Mouse (Mus musculus): ENCODE measurements at regions not wholly inside any gene's neighbourhood (a gene's known extent, or its start where the extent isn't known, plus 50 kb on each side); places are given as distances from the start of the nearest gene placed in this dataset.

DNA sequence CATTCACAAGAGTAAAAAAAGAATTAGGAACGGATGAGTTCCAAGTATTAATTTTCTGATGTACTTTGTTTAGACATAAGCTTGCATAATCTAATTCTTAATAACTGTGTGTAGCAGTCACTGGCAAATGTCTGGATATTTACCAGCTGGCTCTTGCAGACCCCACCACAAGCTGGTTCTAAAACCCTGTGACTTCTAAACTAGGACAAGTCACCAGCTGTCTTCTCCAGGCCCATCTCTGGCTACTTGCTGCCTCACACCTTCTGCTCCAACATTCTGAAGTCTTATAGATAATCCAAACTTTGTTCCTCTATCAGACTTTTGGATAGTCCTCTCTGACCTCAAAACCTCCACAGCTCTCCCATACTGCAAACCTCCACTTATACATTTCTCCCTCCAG, 189.9 kb upstream of the Rhobtb1 start:
- no peak for DNase-seq (ENCODE audit: low read depth)
- TF ChIP-seq POLR2A (IDR thresholded peaks at IDR 0.05; ENCODE audit: borderline replicate concordance, extremely low read depth, insufficient read depth, insufficient read length, poor library complexity, severe bottlenecking) (no peak), CTCF (IDR thresholded peaks at IDR 0.05; ENCODE audit: borderline replicate concordance, extremely low read depth, insufficient read depth, insufficient read length) (no peak)

DNA sequence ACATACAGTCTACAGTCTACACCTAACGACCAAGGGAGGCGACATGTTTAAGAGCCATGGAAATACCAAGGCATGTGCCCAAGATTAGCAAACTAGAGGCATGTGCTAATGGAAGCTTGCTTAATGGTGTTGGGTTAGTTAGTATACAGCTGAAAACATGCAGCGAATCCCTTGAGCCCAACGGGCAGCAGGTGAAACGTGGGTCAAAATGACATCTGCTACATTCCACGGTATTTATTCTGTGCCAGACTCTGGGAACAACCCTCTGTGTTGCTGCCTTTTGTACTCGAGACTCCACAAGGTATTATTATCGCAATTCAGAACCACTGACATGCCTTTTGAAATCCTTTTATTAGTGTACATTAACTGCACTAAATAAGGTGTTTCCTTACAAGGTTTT, 188.1 kb upstream of the Rhobtb1 start:
- DNase-seq (ENCODE audit: low read depth) = no peak
- TF ChIP-seq CTCF (IDR thresholded peaks at IDR 0.05; ENCODE audit: borderline replicate concordance, extremely low read depth, insufficient read depth, insufficient read length) (no peak), POLR2A (IDR thresholded peaks at IDR 0.05; ENCODE audit: borderline replicate concordance, extremely low read depth, insufficient read depth, insufficient read length, poor library complexity, severe bottlenecking) (no peak)

DNA sequence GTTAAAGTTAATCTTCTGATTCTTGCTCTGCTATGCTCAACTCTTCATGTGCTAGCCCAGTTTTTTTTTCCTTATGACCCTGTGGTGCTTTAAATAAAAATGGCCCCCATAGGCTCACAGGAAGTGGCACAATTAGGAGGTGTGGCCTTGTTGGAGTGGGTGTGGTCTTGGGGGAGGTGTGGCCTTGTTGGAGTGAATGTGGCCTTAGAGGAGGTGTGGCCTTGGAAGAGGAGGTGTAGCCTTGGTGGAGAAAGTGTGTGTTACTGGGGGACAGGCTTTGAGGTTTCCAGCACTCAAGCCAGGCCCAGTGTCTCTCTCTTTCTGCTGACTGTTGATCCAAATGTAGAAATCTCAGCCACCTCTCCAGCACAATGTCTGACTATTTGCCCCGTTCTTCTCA, 186.0 kb upstream of the Rhobtb1 start:
- DNase-seq (ENCODE audit: low read depth) = no peak
- no peak for TF ChIP-seq CTCF (IDR thresholded peaks at IDR 0.05; ENCODE audit: borderline replicate concordance, extremely low read depth, insufficient read depth, insufficient read length)
- TF ChIP-seq POLR2A (IDR thresholded peaks at IDR 0.05; ENCODE audit: borderline replicate concordance, extremely low read depth, insufficient read depth, insufficient read length, poor library complexity, severe bottlenecking) = no peak

DNA sequence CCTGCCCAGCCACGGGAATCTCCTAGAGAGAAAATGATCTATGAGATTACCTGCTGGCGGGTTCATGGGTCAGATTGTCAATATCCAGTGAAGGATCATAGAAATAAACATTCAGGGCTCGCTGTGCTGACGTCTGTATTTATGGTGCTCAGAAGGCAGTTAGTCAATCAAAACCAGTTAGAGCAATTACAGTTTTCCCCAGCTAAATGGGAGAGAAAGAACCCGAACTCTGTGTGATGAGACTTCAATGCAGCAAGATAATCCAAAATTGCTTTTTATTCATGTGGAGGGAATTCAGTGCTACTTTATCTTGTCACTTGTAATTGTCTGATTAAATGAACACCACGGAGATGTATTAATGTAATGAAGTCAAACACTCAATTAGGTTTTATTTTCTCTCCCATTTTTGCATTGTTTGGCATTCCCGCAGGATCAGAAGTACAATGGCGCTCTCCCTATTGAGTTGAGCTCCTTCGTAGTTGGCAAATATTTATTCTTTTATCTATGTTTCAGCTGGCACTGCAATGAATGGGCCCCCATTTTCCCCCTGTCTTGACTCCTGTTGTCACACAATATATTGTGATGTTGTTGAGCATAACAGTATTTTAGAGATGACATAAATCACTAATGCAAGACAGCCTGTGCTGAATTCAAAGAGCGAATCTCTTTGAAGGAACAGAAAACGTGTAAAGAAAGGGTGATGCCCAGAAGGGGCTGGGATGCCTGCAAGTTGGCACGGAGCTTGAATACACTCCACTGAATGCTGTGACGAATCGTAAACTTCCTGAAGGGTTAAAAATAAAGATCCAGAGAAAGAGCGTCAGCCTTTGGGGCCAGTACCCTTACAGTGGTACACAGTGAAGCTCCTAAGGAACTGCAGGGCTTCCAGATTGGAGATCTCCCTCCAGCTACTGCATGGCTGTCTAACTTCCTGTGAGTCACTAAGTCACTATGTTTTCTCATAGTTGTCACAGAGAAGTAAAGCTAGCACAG, 183.0 kb upstream of the Rhobtb1 start:
- no peak for TF ChIP-seq POLR2A (IDR thresholded peaks at IDR 0.05; ENCODE audit: borderline replicate concordance, extremely low read depth, insufficient read depth, insufficient read length, poor library complexity, severe bottlenecking)
- TF ChIP-seq CTCF (IDR thresholded peaks at IDR 0.05; ENCODE audit: borderline replicate concordance, extremely low read depth, insufficient read depth, insufficient read length) = no peak
- DNase-seq (ENCODE audit: low read depth) = peak; percentile 69

DNA sequence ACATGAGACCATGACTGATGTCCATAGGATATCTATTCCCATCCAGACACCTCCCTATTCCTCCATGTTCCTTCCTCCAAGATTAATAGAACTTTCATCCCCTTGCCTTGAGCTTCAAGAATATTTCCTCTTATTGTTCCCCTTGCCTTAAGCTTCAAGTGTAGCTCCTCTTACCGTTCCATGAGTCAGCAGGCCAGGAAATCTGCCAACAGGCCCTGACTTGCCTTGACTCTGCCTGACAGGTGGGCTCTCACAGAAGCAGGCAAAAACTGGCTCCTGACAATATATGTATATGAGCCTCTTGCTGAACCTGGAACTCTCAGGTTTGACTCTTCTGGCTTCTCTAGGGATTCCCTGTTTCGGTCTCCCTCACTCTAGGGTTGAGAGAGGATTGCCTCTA, 180.7 kb upstream of the Rhobtb1 start:
- no peak for TF ChIP-seq CTCF (IDR thresholded peaks at IDR 0.05; ENCODE audit: borderline replicate concordance, extremely low read depth, insufficient read depth, insufficient read length)
- no peak for DNase-seq (ENCODE audit: low read depth)

DNA sequence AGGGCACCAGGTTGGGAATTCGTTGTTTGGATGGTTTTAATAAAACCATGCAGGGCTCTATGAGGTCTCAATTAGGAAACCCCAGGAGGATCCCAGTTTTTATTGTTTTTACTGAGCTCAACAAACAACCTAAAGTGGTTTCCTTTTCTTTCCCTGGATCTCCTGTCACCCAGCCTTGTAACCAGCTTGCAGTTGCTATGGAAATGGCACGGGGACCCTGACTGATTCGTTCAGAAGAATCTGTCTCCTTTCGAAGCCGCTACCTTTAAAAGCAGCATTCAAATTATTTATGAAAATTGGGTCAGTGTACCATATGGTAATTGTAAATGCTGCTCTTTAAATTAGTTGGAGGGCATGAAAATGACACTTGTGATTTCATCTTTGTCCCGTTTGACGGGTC, 176.5 kb upstream of the Rhobtb1 start:
- DNase-seq (ENCODE audit: low read depth) = peak; percentile 69
- TF ChIP-seq POLR2A (IDR thresholded peaks at IDR 0.05; ENCODE audit: borderline replicate concordance, extremely low read depth, insufficient read depth, insufficient read length, poor library complexity, severe bottlenecking) (no peak), CTCF (IDR thresholded peaks at IDR 0.05; ENCODE audit: borderline replicate concordance, extremely low read depth, insufficient read depth, insufficient read length) (no peak)

DNA sequence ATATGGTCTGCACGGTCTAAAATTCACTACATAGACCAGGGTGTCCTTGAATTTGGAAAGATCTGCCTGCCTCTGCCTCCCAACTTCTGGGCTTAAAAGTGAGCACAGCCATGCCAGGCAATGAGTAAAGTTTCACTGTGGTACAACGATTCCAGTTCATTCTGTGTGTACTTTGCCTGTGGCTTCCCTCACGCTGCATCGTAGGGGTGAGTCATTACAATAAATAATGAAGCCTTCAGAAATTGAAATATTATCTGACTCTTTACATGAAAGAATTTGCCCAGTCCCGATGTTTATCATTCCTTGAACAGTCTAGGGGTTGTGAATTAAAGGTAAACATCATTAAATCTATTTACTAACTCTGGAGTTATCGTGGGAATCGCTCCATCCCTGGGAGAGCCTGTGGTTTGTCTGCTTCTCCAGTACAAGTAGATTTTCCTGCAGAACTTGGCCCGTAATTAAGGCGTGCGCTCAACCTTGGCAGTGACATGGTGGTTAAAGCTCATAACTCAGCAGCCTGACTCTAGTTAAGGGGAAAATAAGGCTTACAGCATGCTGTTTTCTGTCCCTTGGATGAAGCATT, 174.7 kb upstream of the Rhobtb1 start:
- peak; percentile 27 for DNase-seq (ENCODE audit: low read depth)
- TF ChIP-seq POLR2A (IDR thresholded peaks at IDR 0.05; ENCODE audit: borderline replicate concordance, extremely low read depth, insufficient read depth, insufficient read length, poor library complexity, severe bottlenecking) (no peak), CTCF (IDR thresholded peaks at IDR 0.05; ENCODE audit: borderline replicate concordance, extremely low read depth, insufficient read depth, insufficient read length) (no peak)

DNA sequence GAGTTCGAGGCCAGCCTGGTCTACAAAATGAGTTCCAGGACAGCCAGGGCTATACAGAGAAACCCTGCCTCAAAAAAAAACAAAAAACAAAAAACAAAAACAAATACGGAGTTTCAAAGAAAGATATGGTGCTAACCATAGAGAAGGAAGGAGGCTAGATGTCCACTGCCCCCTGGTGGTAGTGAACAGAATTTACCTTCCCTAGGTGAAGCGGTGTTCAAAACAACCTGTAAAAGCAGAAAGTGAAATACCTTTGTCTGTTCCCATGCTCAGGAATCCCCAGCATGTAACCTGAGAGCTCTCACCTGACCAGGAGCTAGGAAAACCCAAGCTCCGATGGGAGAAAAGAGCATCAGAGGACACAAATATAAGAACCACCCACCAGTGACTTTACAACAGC, 173.1 kb upstream of the Rhobtb1 start:
- TF ChIP-seq CTCF (IDR thresholded peaks at IDR 0.05; ENCODE audit: borderline replicate concordance, extremely low read depth, insufficient read depth, insufficient read length) = peak; percentile 52; the same call in 1 of the 2 replicates
- TF ChIP-seq POLR2A (IDR thresholded peaks at IDR 0.05; ENCODE audit: borderline replicate concordance, extremely low read depth, insufficient read depth, insufficient read length, poor library complexity, severe bottlenecking) = no peak
- peak; percentile 13 for DNase-seq (ENCODE audit: low read depth)

DNA sequence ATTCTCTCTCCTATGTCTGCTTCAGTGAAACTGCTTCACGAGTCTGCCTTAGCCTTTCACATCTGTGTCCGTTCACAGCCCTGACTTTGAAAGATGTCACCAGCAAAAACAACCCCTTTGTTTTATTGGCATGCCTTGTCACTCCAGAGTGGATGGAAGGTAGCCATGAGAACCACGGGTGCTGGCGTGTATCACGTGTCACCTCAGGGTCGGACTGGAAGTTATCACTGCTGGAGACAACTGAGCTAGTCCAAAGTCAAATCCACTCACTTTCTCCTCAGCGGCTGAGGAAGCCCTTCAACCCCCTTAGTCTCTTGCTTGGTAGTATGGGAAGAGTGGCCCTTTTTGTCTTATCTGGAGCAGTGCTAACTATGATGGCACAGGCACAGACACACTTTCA, 171.3 kb upstream of the Rhobtb1 start:
- no peak for DNase-seq (ENCODE audit: low read depth)
- TF ChIP-seq POLR2A (IDR thresholded peaks at IDR 0.05; ENCODE audit: borderline replicate concordance, extremely low read depth, insufficient read depth, insufficient read length, poor library complexity, severe bottlenecking) (no peak), CTCF (IDR thresholded peaks at IDR 0.05; ENCODE audit: borderline replicate concordance, extremely low read depth, insufficient read depth, insufficient read length) (no peak)

DNA sequence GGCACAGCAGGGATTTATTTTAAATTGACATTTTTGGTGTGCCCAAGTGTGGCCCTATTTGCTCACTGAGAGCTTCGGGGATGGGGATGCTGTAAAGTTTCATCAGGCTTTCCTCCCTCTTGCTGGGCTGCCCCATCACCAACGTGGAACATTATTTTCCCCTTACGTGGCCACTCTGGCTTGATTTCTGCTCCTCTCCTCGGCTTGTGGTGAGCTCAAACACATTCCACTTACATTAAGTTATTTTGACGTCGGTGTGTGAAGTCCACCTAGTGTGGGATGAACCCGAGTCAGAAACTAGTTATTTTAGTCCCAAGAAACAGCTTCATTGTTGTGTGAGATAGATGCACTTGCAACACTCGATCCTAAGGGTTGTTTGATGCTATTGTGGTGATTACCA, 168.9 kb upstream of the Rhobtb1 start:
- no peak for TF ChIP-seq POLR2A (IDR thresholded peaks at IDR 0.05; ENCODE audit: borderline replicate concordance, extremely low read depth, insufficient read depth, insufficient read length, poor library complexity, severe bottlenecking)
- no peak for TF ChIP-seq CTCF (IDR thresholded peaks at IDR 0.05; ENCODE audit: borderline replicate concordance, extremely low read depth, insufficient read depth, insufficient read length)
- DNase-seq (ENCODE audit: low read depth) = no peak

DNA sequence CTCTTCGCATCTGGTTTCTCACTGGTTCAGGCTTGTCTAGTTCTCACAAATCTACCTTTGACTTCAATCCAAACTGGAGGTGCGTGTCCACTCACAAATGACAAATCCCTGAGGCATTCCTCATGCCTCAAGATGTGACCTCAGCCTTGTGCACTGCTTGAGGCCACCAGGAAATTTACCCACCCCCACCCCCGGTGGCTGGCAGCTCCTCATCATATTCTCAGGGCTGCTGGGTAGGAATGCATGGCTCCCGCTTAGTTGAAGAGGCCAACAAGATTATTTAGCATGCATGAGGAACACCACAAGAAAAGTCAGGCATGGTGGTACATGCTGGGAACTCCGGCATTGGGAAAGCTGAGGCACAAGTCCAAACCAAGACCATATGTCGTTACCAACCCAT, 160.7 kb upstream of the Rhobtb1 start:
- no peak for DNase-seq (ENCODE audit: low read depth)
- no peak for TF ChIP-seq CTCF (IDR thresholded peaks at IDR 0.05; ENCODE audit: borderline replicate concordance, extremely low read depth, insufficient read depth, insufficient read length)
- no peak for TF ChIP-seq POLR2A (IDR thresholded peaks at IDR 0.05; ENCODE audit: borderline replicate concordance, extremely low read depth, insufficient read depth, insufficient read length, poor library complexity, severe bottlenecking)

DNA sequence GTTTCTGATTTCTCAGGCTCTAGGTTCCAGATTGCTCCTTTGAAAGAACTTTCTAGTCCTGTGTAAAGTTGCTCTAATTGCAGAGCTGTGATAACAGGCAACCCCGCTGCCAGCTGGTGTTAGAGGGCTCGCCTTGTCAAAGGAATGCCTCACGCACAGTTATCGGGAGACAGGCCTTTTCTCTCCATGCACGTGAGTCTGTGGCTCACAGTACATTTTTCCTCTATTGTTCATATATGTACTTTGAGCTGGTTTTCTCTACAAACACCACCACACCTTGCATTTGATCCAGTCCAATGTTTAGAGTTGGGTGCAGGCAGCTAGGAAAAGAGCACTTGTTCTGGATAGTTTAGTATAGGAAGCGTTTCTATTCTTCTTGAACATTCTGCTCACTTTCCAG, 151.6 kb upstream of the Rhobtb1 start:
- TF ChIP-seq POLR2A (IDR thresholded peaks at IDR 0.05; ENCODE audit: borderline replicate concordance, extremely low read depth, insufficient read depth, insufficient read length, poor library complexity, severe bottlenecking) (no peak), CTCF (IDR thresholded peaks at IDR 0.05; ENCODE audit: borderline replicate concordance, extremely low read depth, insufficient read depth, insufficient read length) (no peak)
- DNase-seq (ENCODE audit: low read depth) = no peak
